Mouse (Mus musculus): ENCODE measurements at regions not wholly inside any gene's neighbourhood (a gene's known extent, or its start where the extent isn't known, plus 50 kb on each side); places are given as distances from the start of the nearest gene placed in this dataset.

DNA sequence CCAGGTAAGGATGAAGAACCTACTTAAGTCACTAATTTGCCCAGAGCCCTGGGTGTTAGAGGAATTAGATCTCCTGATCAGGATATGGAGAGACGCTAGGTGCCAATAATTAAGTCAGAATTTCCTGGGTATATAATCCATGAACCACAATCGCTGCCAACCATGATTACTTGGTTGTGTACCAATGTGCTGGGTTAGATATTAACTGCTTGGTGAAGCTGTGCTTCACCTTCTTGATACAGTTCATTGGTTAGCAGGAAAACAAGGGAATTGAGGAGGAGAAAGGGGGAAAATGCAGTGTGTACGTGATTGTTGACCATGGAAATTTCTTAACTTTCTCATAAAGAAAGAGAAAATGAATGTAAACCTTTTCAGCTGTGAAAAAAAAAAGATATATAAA lies 961.7 kb upstream of the Slc39a10 start:
- H3K4me1 ChIP-seq (replicated peaks; ENCODE audit: control insufficient read depth, insufficient read depth, low read length): no peaks in the 10 kb centered on the region
- H3K36me3 ChIP-seq (replicated peaks; ENCODE audit: control insufficient read depth, insufficient read depth): no peaks in the 10 kb centered on the region
- H3K27me3 ChIP-seq (ENCODE audit: control insufficient read depth, insufficient read depth, low read length): no peaks in the 10 kb centered on the region
- 89% methylated on average over 3 of the region's 3 CpGs for WGBS
- no peak overlapping the region for H3K27ac ChIP-seq
- ATAC-seq (ENCODE audit: low FRiP score) (no peak), DNase-seq (ENCODE audit: low spot score) (no peak)
- H3K9ac ChIP-seq: no peak overlapping the region
- H3K4me2 ChIP-seq (replicated peaks): no peak overlapping the region
- H3K4me3 ChIP-seq (replicated peaks; ENCODE audit: low read length): no peak overlapping the region
- no peaks in the 10 kb centered on the region for H3K9me3 ChIP-seq (ENCODE audit: control insufficient read depth, low read length)

DNA sequence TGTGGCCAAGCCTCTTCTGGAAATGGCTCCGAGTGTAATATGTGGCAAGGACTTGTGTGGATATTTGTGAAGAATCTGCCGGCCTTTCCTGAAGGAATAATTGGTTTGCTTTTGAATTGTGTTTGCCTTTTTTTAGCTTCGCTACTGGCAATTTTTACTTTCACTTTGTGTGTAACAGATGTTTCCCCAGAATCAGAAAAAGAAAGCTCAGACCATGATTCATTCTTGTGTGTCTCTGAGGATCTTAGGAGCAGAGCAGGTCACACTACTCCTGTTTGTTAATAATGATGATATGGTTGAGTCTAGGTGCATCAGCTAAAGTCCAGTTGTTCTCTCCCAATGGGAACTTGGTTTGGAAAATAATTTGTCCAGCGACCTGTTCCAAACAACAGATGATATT lies 961.3 kb upstream of the Slc39a10 start:
- Histone ChIP-seq H3K9me3 (ENCODE audit: control insufficient read depth, low read length) (no peaks in the 10 kb centered on the region), H3K27me3 (ENCODE audit: control insufficient read depth, insufficient read depth, low read length) (no peaks in the 10 kb centered on the region), H3K9ac (no peak overlapping the region), H3K36me3 (replicated peaks; ENCODE audit: control insufficient read depth, insufficient read depth) (no peaks in the 10 kb centered on the region), H3K4me2 (replicated peaks) (no peak overlapping the region), H3K4me1 (replicated peaks; ENCODE audit: control insufficient read depth, insufficient read depth, low read length) (no peaks in the 10 kb centered on the region), H3K4me3 (replicated peaks; ENCODE audit: low read length) (no peak overlapping the region), H3K27ac (no peak overlapping the region)
- no peak for ATAC-seq (ENCODE audit: low FRiP score)
- no peak for DNase-seq (ENCODE audit: low spot score)
- WGBS: 86% methylated on average over 4 of the region's 4 CpGs

DNA sequence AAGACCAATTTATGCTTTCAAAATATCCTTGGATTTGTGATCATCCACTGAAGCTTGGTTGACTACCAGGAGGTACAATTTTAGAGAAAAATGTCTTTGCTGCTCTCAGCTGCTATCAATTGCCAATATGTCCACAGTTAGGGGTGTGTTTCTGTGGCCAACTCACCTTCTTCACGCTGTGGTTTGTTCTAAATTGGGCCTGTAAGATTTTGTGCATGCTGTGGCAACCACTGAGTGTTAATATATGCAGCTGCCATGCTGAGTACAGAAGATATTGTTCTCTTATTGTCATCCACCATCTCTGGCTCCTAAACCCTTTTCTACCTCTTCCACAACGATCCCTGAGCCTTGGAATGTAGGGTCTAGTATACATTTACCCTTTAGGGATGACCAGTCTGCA lies 948.2 kb upstream of the Slc39a10 start:
- Histone ChIP-seq H3K36me3 (replicated peaks; ENCODE audit: control insufficient read depth, insufficient read depth) (no peaks in the 10 kb centered on the region), H3K27me3 (ENCODE audit: control insufficient read depth, insufficient read depth, low read length) (no peaks in the 10 kb centered on the region), H3K4me3 (replicated peaks; ENCODE audit: low read length) (no peak overlapping the region), H3K9ac (no peak overlapping the region), H3K4me1 (replicated peaks; ENCODE audit: control insufficient read depth, insufficient read depth, low read length) (no peaks in the 10 kb centered on the region), H3K27ac (no peak overlapping the region), H3K4me2 (replicated peaks) (no peak overlapping the region), H3K9me3 (ENCODE audit: control insufficient read depth, low read length) (no peaks in the 10 kb centered on the region)
- no peak for ATAC-seq (ENCODE audit: low FRiP score)
- WGBS: 63% methylated on average over 2 of the region's 2 CpGs
- DNase-seq (ENCODE audit: low spot score): no peak

DNA sequence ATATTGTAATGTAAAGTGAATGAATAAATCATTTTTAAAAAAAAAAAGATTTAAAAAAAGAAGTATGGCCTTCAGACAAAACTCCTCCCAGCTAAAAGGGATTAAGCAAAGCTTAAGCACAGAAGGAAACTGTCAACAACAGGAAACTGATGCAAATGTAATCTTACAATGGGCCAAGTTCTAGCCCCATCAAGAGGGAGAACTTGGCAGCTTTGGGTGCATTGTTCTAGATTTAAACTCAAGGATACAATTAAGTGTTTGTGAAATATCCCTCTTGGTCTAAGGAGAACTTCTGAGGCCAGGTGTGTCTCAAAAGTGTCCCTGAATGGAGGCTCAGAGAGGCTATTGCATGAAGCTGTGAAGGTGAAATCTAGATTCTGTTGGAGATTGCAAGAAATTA lies 941.4 kb upstream of the Slc39a10 start:
- H3K9me3 ChIP-seq (ENCODE audit: control insufficient read depth, low read length): no peaks in the 10 kb centered on the region
- H3K9ac ChIP-seq: no peak overlapping the region
- ATAC-seq (ENCODE audit: low FRiP score) (no peak), DNase-seq (ENCODE audit: low spot score) (no peak)
- no peak overlapping the region for H3K27ac ChIP-seq
- no peaks in the 10 kb centered on the region for H3K4me1 ChIP-seq (replicated peaks; ENCODE audit: control insufficient read depth, insufficient read depth, low read length)
- H3K27me3 ChIP-seq (ENCODE audit: control insufficient read depth, insufficient read depth, low read length): no peaks in the 10 kb centered on the region
- H3K4me2 ChIP-seq (replicated peaks): no peak overlapping the region
- H3K4me3 ChIP-seq (replicated peaks; ENCODE audit: low read length): no peak overlapping the region
- no peaks in the 10 kb centered on the region for H3K36me3 ChIP-seq (replicated peaks; ENCODE audit: control insufficient read depth, insufficient read depth)

DNA sequence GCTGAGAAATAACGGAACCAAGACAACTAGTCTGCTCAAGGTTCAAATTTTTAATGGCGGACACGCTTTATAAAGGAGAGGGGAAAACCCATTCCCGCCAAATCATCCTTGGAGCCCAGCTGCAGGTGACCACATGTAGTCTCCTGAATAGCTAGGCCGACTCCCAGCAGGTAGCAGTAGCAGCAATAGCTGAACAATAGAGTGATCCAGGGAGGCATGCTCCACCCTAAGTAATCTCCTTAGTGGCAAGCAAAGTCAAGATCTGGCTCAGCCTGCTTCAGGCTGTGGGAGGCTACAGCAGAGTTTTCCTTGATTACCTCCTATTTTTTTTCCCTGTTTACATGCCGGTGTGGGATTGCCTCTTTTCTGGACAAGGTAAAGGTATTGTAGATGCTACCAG lies 934.6 kb upstream of the Slc39a10 start:
- Histone ChIP-seq H3K4me1 (replicated peaks; ENCODE audit: control insufficient read depth, insufficient read depth, low read length) (no peaks in the 10 kb centered on the region), H3K9me3 (ENCODE audit: control insufficient read depth, low read length) (no peaks in the 10 kb centered on the region), H3K27ac (no peak overlapping the region), H3K4me2 (replicated peaks) (no peak overlapping the region), H3K27me3 (ENCODE audit: control insufficient read depth, insufficient read depth, low read length) (no peaks in the 10 kb centered on the region), H3K9ac (no peak overlapping the region), H3K4me3 (replicated peaks; ENCODE audit: low read length) (no peak overlapping the region), H3K36me3 (replicated peaks; ENCODE audit: control insufficient read depth, insufficient read depth) (no peaks in the 10 kb centered on the region)
- ATAC-seq (ENCODE audit: low FRiP score) (no peak), DNase-seq (ENCODE audit: low spot score) (no peak)
- 91% methylated on average over 6 of the region's 6 CpGs for WGBS

DNA sequence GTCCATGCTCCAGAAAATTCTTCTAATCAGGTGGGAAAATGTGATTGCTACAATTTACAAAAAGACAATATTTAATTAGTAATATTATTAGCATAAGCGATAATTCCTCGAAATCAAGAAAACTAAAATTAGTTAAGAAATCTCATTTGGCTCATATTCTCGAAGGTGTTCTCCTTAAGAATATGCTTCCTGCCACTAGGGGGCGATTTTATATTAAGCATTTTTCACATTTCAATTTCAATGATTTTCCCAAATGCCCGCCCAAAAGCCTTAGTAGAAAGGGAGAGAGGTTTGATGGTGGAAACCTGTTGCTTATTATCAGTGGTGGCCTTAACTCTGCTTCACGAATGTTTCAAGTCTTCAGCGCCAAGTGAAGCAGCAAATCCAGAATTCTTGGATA lies 916.9 kb upstream of the Slc39a10 start:
- WGBS: 37% methylated on average over 7 of the region's 7 CpGs
- DNase-seq (ENCODE audit: low spot score) (peak; percentile 81), ATAC-seq (ENCODE audit: low FRiP score) (no peak)
- no peaks in the 10 kb centered on the region for H3K27me3 ChIP-seq (ENCODE audit: control insufficient read depth, insufficient read depth, low read length)
- no peak overlapping the region for H3K4me3 ChIP-seq (replicated peaks; ENCODE audit: low read length)
- no peaks in the 10 kb centered on the region for H3K36me3 ChIP-seq (replicated peaks; ENCODE audit: control insufficient read depth, insufficient read depth)
- H3K27ac ChIP-seq: no peak overlapping the region
- H3K9ac ChIP-seq: no peak overlapping the region
- no peaks in the 10 kb centered on the region for H3K4me1 ChIP-seq (replicated peaks; ENCODE audit: control insufficient read depth, insufficient read depth, low read length)
- no peak overlapping the region for H3K4me2 ChIP-seq (replicated peaks)
- H3K9me3 ChIP-seq (ENCODE audit: control insufficient read depth, low read length): 0 out of 2 replicates have a peak, but pooled peaks cover 6% of the 10 kb centered on the region

DNA sequence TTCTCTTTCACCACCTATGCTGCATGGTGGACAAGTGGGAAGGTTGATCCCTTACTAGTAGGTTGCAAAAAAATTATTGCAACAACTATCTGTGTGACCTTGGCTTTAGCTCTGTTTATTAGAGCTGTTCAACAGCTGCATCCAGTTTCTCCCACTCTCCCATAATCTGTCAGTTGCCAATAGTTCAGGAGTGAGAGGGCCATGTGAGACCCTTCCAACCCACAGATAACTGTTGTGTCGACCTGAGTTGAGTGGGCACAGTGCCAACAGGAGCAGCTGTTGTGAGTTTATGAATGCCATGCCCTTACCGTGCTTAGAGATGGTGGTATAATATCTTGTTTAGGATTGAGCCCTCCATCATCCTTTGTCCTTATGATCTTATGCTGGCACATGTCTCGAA lies 902.1 kb upstream of the Slc39a10 start:
- Histone ChIP-seq H3K9me3 (ENCODE audit: control insufficient read depth, low read length) (no peaks in the 10 kb centered on the region), H3K4me2 (replicated peaks) (no peak overlapping the region), H3K9ac (no peak overlapping the region), H3K36me3 (replicated peaks; ENCODE audit: control insufficient read depth, insufficient read depth) (no peaks in the 10 kb centered on the region), H3K27ac (no peak overlapping the region), H3K27me3 (ENCODE audit: control insufficient read depth, insufficient read depth, low read length) (no peaks in the 10 kb centered on the region), H3K4me3 (replicated peaks; ENCODE audit: low read length) (no peak overlapping the region), H3K4me1 (replicated peaks; ENCODE audit: control insufficient read depth, insufficient read depth, low read length) (no peaks in the 10 kb centered on the region)
- ATAC-seq (ENCODE audit: low FRiP score) (no peak), DNase-seq (ENCODE audit: low spot score) (no peak)
- 51% methylated on average over 3 of the region's 3 CpGs for WGBS
